Mouse (Mus musculus) neural tube, embryonic 14.5 days (tissue): ENCODE data around the gene Ackr1. TPM values are rescaled to one million over a fixed set of nuclear protein-coding genes. Genes with fewer than 3 reads are reported as not detected.
A peak's percentile ranks its signal among the peaks of the same experiment; 100 is the strongest.

ENCODE experiments used
- ATAC-seq: fragments of 200-750 bp; cut with Nextera tagmentation; 2 replicates; pipeline ENCODE4 v1.8.0; 2017; ENCODE audit warnings: low read depth, mild to moderate bottlenecking, moderate TSS enrichment, moderate library complexity
- H3K27ac ChIP-seq: fragments of 300-500 bp; sonication (generic); 2 replicates; pipeline ENCODE4 v1.5.1; 2014; ENCODE audit warnings: low read depth, mild to moderate bottlenecking, control low read depth, low read length, moderate library complexity, mixed read lengths
- H3K27me3 ChIP-seq: fragments of 300-500 bp; sonication (generic); 2 replicates; pipeline ENCODE4 v1.6.1; 2014; ENCODE audit warnings: low read length; ENCODE audit not compliant: control insufficient read depth, insufficient read depth
- H3K36me3 ChIP-seq: fragments of 300-500 bp; sonication (generic); 2 replicates; pipeline ENCODE4 v1.6.1; 2014; ENCODE audit warnings: low read length, mixed read lengths; ENCODE audit not compliant: control insufficient read depth, insufficient read depth
- H3K4me1 ChIP-seq: fragments of 300-500 bp; sonication (generic); 2 replicates; pipeline ENCODE4 v1.6.1; 2014; ENCODE audit warnings: low read length; ENCODE audit not compliant: control insufficient read depth, insufficient read depth
- H3K4me2 ChIP-seq: fragments of 300-500 bp; sonication (generic); 2 replicates; pipeline ENCODE4 v1.6.1; 2014; ENCODE audit warnings: mild to moderate bottlenecking, low read depth, low read length, control low read depth
- H3K4me3 ChIP-seq: fragments of 300-500 bp; sonication (generic); 2 replicates; pipeline ENCODE4 v1.5.1; 2014; ENCODE audit warnings: low read depth, low read length, control low read depth, mixed read lengths
- H3K9ac ChIP-seq: fragments of 300-500 bp; sonication (generic); replicated peaks from 2 replicates; pipeline ENCODE4 v1.6.1; 2014; ENCODE audit warnings: low read depth, mild to moderate bottlenecking, control low read depth, low read length, mixed read lengths
- H3K9me3 ChIP-seq: fragments of 300-500 bp; sonication (generic); 2 replicates; pipeline ENCODE4 v1.6.1; 2016; ENCODE audit warnings: low read length; ENCODE audit not compliant: control insufficient read depth
- WGBS: fragments of 180-500 bp; shearing (Covaris S2); extraction: QIAGEN DNeasy Blood & Tissue Kit; methylation state at CpG from one replicate; pipeline ENCODE4 v1.1.7; 2014; 5-methylcytosine and 5-hydroxymethylcytosine counted together
- polyA plus RNA-seq: library from polyadenylated mRNA; unstranded; fragments of >200 nt; fragmentation: Nextera tagmentation; extraction: Ambion mirVana; gene quantifications from 2 replicates; pipeline ENCODE4 v1.2.1, GENCODE M21; 2014

Gene Ackr1
- polyA plus RNA-seq, 1 experiment from 2014 or later, result 35.6 TPM

- WGBS, result 82% methylated on average over 10 of the region's 10 CpGs
- H3K4me2 ChIP-seq, result no peak overlapping the region
- no peak overlapping the region for H3K27ac ChIP-seq
- no peak overlapping the region for H3K9ac ChIP-seq
- no peak overlapping the region for H3K4me3 ChIP-seq
- H3K36me3 ChIP-seq, result peaks cover 16% of the 10 kb centered on the region
- no peaks in the 10 kb centered on the region for H3K9me3 ChIP-seq
- H3K4me1 ChIP-seq, result no peaks in the 10 kb centered on the region
- ATAC-seq, result no peak
- no peaks in the 10 kb centered on the region for H3K27me3 ChIP-seq
These were observed 3.5 kb upstream of the Ackr1 start for GRCm38 (mm10) chr1:173337008-173337407.

- 47% methylated on average over 11 of the region's 11 CpGs for WGBS
- Histone ChIP-seq H3K27me3 (no peaks in the 10 kb centered on the region), H3K4me2 (no peak overlapping the region), H3K4me1 (no peaks in the 10 kb centered on the region), H3K27ac (no peak overlapping the region), H3K36me3 (peaks cover 13% of the 10 kb centered on the region), H3K9me3 (no peaks in the 10 kb centered on the region), H3K9ac (no peak overlapping the region), H3K4me3 (no peak overlapping the region)
- ATAC-seq, result peak; percentile 9; the same call in 1 of the 2 replicates
These were observed 2.4 kb upstream of the Ackr1 start for GRCm38 (mm10) chr1:173335903-173336302.

- Histone ChIP-seq H3K4me1 (no peaks in the 10 kb centered on the region), H3K36me3 (no peaks in the 10 kb centered on the region; the same call in 1 of the 2 replicates), H3K4me3 (no peak overlapping the region), H3K9me3 (no peaks in the 10 kb centered on the region), H3K27ac (no peak overlapping the region), H3K27me3 (no peaks in the 10 kb centered on the region), H3K9ac (no peak overlapping the region), H3K4me2 (no peak overlapping the region)
- 88% methylated on average over 5 of the region's 5 CpGs for WGBS
- no peak for ATAC-seq
These were observed 1.1 kb downstream of the Ackr1 start for GRCm38 (mm10) chr1:173332418-173332817.

- WGBS, result 58% methylated on average over 5 of the region's 5 CpGs
- ATAC-seq, result peak; percentile 29; the same call in 1 of the 2 replicates
- no peaks in the 10 kb centered on the region for H3K9me3 ChIP-seq
- H3K4me3 ChIP-seq, result no peak overlapping the region
- no peak overlapping the region for H3K9ac ChIP-seq
- H3K4me1 ChIP-seq, result no peaks in the 10 kb centered on the region
- no peak overlapping the region for H3K4me2 ChIP-seq
- no peaks in the 10 kb centered on the region for H3K36me3 ChIP-seq
- H3K27ac ChIP-seq, result no peak overlapping the region
- no peaks in the 10 kb centered on the region for H3K27me3 ChIP-seq
These were observed 3.8 kb downstream of the Ackr1 start for GRCm38 (mm10) chr1:173329743-173330142.

- 41% methylated on average over 4 of the region's 4 CpGs for WGBS
- ATAC-seq, result peak; percentile 32
- Histone ChIP-seq H3K36me3 (no peaks in the 10 kb centered on the region), H3K9ac (no peak overlapping the region), H3K9me3 (no peaks in the 10 kb centered on the region), H3K4me2 (no peak overlapping the region), H3K27me3 (no peaks in the 10 kb centered on the region), H3K4me1 (no peaks in the 10 kb centered on the region), H3K27ac (peak overlapping the region; percentile 60), H3K4me3 (no peak overlapping the region)
These were observed 4.4 kb downstream of the Ackr1 start for GRCm38 (mm10) chr1:173329185-173329584.

- Histone ChIP-seq H3K27ac (no peak overlapping the region), H3K27me3 (no peaks in the 10 kb centered on the region), H3K36me3 (no peaks in the 10 kb centered on the region), H3K4me1 (no peaks in the 10 kb centered on the region), H3K4me3 (no peak overlapping the region), H3K9me3 (no peaks in the 10 kb centered on the region), H3K9ac (no peak overlapping the region), H3K4me2 (no peak overlapping the region)
- 44% methylated on average over 8 of the region's 8 CpGs for WGBS
- no peak for ATAC-seq
These were observed 5.1 kb downstream of the Ackr1 start for GRCm38 (mm10) chr1:173328446-173328845.

- Histone ChIP-seq H3K4me2 (no peak overlapping the region), H3K9ac (no peak overlapping the region), H3K27ac (no peak overlapping the region), H3K36me3 (no peaks in the 10 kb centered on the region), H3K4me1 (no peaks in the 10 kb centered on the region), H3K4me3 (no peak overlapping the region), H3K9me3 (no peaks in the 10 kb centered on the region), H3K27me3 (no peaks in the 10 kb centered on the region)
- 76% methylated on average over 1 of the region's 1 CpGs for WGBS
- no peak for ATAC-seq
These were observed 7.0 kb downstream of the Ackr1 start for GRCm38 (mm10) chr1:173326552-173326951.

GRCm38 (mm10) chr1:173325395-173325794 is 8.2 kb downstream of the Ackr1 start:
- ATAC-seq, result no peak
- H3K4me3 ChIP-seq, result no peak overlapping the region
- no peak overlapping the region for H3K4me2 ChIP-seq
- H3K27ac ChIP-seq, result no peak overlapping the region
- H3K4me1 ChIP-seq, result no peaks in the 10 kb centered on the region
- H3K9ac ChIP-seq, result no peak overlapping the region
- H3K36me3 ChIP-seq, result no peaks in the 10 kb centered on the region
- WGBS, result 97% methylated on average over 1 of the region's 1 CpGs
- H3K27me3 ChIP-seq, result no peaks in the 10 kb centered on the region
- no peaks in the 10 kb centered on the region for H3K9me3 ChIP-seq

- WGBS, result 72% methylated on average over 4 of the region's 4 CpGs
- Histone ChIP-seq H3K9ac (no peak overlapping the region), H3K4me3 (no peak overlapping the region), H3K9me3 (no peaks in the 10 kb centered on the region), H3K4me1 (no peaks in the 10 kb centered on the region), H3K27me3 (no peaks in the 10 kb centered on the region), H3K4me2 (no peak overlapping the region), H3K27ac (no peak overlapping the region), H3K36me3 (no peaks in the 10 kb centered on the region)
- ATAC-seq, result no peak
These were observed 8.6 kb downstream of the Ackr1 start for GRCm38 (mm10) chr1:173324961-173325360.
